Mouse (Mus musculus): Measurements from ENCODE around the gene Pnpo. TPM values are rescaled to one million over a fixed set of nuclear protein-coding genes. Genes with fewer than 3 reads are reported as not detected.

The Pnpo gene
- polyA plus RNA-seq, 1 experiment, result 7.5 TPM

DNA sequence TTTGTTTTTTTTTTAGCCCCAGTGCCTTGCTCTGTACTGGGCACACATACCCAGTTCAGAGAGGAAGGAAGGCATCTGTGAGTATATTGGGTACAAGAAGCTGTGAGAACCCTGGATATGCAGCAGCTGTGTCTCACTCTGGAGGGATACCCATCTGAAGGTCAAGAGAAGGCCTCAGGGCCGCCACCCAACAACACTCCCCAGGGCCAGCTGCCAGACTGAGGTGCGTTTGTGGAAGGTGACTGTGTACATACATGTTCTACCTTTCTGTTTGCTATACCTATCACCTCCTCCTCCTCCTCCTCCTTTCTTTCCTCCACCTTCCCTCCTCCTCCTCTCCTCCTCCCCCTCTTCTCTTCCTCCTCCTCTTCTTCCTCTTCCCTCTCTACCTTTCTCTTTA lies 15.7 kb downstream of the Pnpo start, which contains the start of gene Prr15l:
Prr15l (plus strand) TSS at position 17 of the 400 bp plus-strand sequence.
- no peak within 1 kb of the TSS for H3ac ChIP-seq (ENCODE audit: control insufficient read depth, insufficient read length)
- no peak for TF ChIP-seq SRF (IDR thresholded peaks at IDR 0.05; ENCODE audit: control insufficient read depth, insufficient read length, low read depth)
- no peak for TF ChIP-seq E2F4 (IDR thresholded peaks at IDR 0.05; ENCODE audit: insufficient read depth)
- H3K27me3 ChIP-seq (ENCODE audit: control insufficient read depth, insufficient read depth, insufficient read length), result peaks cover 15% of the 10 kb centered on the region
- no peaks in the 10 kb centered on the region for H3K36me3 ChIP-seq (ENCODE audit: control insufficient read depth, insufficient read depth)
- no peak within 1 kb of the TSS for H3K4me2 ChIP-seq (ENCODE audit: low read depth)
- H3K79me2 ChIP-seq (ENCODE audit: control insufficient read depth, insufficient read depth), result no peaks in the 10 kb centered on the region
- H3K4me3 ChIP-seq, result no peak within 1 kb of the TSS

DNA sequence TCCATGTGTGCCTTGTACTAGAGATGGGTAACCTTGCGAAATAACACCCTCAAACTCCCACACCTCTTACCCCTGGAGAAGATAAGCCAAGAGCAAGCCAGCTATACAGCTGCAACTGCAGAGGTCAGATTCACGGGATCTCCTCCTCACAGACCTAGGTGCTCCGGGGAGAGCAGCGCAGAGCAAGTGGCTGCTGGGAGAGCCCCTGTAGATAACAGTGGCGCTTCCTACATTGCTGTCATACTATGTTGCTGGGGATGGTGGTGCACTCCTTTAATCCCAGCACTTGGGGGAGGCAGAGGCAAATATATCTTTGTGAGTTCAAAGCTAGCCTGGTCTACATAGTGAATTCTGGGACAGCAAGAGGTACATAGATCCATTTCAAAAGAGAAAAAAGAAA lies 17.2 kb downstream of the Pnpo start:
- Histone ChIP-seq H3K4me2 (ENCODE audit: low read depth) (no peak overlapping the region), H3K36me3 (ENCODE audit: control insufficient read depth, insufficient read depth) (no peaks in the 10 kb centered on the region), H3K27me3 (ENCODE audit: control insufficient read depth, insufficient read depth, insufficient read length) (peaks cover 15% of the 10 kb centered on the region), H3K4me3 (no peak overlapping the region), H3ac (ENCODE audit: control insufficient read depth, insufficient read length) (no peak overlapping the region), H3K79me2 (ENCODE audit: control insufficient read depth, insufficient read depth) (no peaks in the 10 kb centered on the region)
- TF ChIP-seq MYOD1 (IDR thresholded peaks at IDR 0.05; ENCODE audit: control insufficient read depth in 1 of 3, insufficient read length in 2 of 3, low read depth in 2 of 3), result no peak
- TF ChIP-seq POLR2AphosphoS2 (IDR thresholded peaks at IDR 0.05; ENCODE audit: insufficient read length, low read depth), result no peak
- TF ChIP-seq SRF (IDR thresholded peaks at IDR 0.05; ENCODE audit: control insufficient read depth, insufficient read length, low read depth), result no peak
- TF ChIP-seq MAX (IDR thresholded peaks at IDR 0.05; ENCODE audit: low read depth), result no peak
- TF ChIP-seq TCF12 (IDR thresholded peaks at IDR 0.05; ENCODE audit: insufficient read depth, poor library complexity, severe bottlenecking), result no peak
- no peak for TF ChIP-seq TCF3 (IDR thresholded peaks at IDR 0.05; ENCODE audit: insufficient read length, low read depth)
- no peak for TF ChIP-seq MYOG (IDR thresholded peaks at IDR 0.05; ENCODE audit: control insufficient read depth in 1 of 3, insufficient read depth in 1 of 3, insufficient read length in 2 of 3, low read depth in 2 of 3)
- no peak for TF ChIP-seq E2F4 (IDR thresholded peaks at IDR 0.05; ENCODE audit: insufficient read depth)
- no peak for TF ChIP-seq CEBPB (IDR thresholded peaks at IDR 0.05; ENCODE audit: insufficient read depth, poor library complexity, severe bottlenecking)
- no peak for TF ChIP-seq POLR2A (IDR thresholded peaks at IDR 0.05; ENCODE audit: insufficient read length, low read depth)
- TF ChIP-seq REST (IDR thresholded peaks at IDR 0.05; ENCODE audit: insufficient read depth, insufficient read length), result no peak
- no peak for TF ChIP-seq USF1 (IDR thresholded peaks at IDR 0.05; ENCODE audit: low read depth)

DNA sequence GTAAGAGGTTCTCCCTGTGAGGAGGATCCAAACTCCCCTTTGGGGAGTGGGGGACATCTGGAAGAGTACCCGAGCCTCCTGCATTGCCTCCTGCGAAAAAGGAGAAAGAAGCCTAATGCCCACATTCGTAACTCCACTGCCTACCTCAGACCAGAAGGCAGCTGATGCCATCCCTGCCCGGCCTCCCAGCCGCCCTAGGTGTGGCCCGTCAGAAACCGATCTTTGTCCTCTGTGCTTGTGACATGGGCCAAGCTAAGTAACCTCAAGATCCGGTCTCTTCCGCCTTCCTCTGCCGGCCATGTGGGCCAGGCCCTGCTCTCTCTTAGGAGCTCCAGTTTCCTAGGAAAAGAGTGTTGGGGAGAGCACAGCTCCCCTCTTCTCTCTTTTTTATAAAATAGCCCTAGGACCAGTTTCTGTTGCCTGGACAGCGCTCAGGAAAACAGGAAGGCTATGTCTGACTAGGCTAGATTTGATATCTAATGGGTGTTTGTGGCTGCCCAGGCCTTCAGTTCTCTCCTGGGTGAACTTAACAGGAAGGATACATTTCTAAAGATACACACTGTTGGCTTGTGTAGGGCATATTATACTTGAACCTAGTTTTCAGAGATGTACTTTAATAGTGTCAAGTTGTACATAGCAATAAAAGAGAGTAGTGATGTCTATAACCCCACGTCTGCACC lies 18.2 kb downstream of the Pnpo start:
- no peaks in the 10 kb centered on the region for H3K36me3 ChIP-seq (ENCODE audit: control insufficient read depth, insufficient read depth)
- TF ChIP-seq SRF (IDR thresholded peaks at IDR 0.05; ENCODE audit: control insufficient read depth, insufficient read length, low read depth) (no peak), USF1 (IDR thresholded peaks at IDR 0.05; ENCODE audit: low read depth) (no peak)
- H3K27me3 ChIP-seq (ENCODE audit: control insufficient read depth, insufficient read depth, insufficient read length), result peaks cover 12% of the 10 kb centered on the region
- no peaks in the 10 kb centered on the region for H3K79me2 ChIP-seq (ENCODE audit: control insufficient read depth, insufficient read depth)
- no peak overlapping the region for H3K4me3 ChIP-seq
- H3K4me2 ChIP-seq (ENCODE audit: low read depth), result no peak overlapping the region
- H3ac ChIP-seq (ENCODE audit: control insufficient read depth, insufficient read length), result no peak overlapping the region

DNA sequence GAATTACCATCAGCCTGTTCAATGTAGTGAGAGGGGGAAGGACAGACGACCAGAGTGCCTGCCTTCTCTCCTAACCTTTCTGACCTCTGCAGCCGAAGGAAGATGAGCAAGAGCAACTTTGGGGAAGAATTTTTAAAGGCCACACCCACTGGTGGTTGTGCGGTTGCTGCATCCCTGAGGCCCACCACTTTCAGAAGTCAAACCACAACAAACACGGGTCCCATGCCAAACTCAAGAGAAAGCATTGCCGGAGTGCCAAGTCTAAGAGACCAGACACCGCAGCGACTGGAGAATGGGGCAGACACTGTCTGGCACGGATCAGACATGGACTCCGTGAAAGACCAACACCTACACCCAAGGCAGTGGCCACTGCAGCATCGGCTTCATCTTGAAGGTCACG lies 18.9 kb downstream of the Pnpo start:
- H3K4me3 ChIP-seq, result no peak overlapping the region
- no peaks in the 10 kb centered on the region for H3K36me3 ChIP-seq (ENCODE audit: control insufficient read depth, insufficient read depth)
- no peak for TF ChIP-seq POLR2AphosphoS2 (IDR thresholded peaks at IDR 0.05; ENCODE audit: insufficient read length, low read depth)
- TF ChIP-seq E2F4 (IDR thresholded peaks at IDR 0.05; ENCODE audit: insufficient read depth), result no peak
- H3K79me2 ChIP-seq (ENCODE audit: control insufficient read depth, insufficient read depth), result no peaks in the 10 kb centered on the region
- no peak overlapping the region for H3ac ChIP-seq (ENCODE audit: control insufficient read depth, insufficient read length)
- H3K27me3 ChIP-seq (ENCODE audit: control insufficient read depth, insufficient read depth, insufficient read length), result peaks cover 9% of the 10 kb centered on the region
- peak overlapping the region; percentile 30 for H3K4me2 ChIP-seq (ENCODE audit: low read depth)

GRCm38 (mm10) chr11:96919003-96919402 lies 24.8 kb downstream of the Pnpo start:
- H3K4me3 ChIP-seq, result no peak overlapping the region
- no peaks in the 10 kb centered on the region for H3K27me3 ChIP-seq (ENCODE audit: control insufficient read depth, insufficient read depth, insufficient read length)
- peak; percentile 13 for TF ChIP-seq POLR2A (IDR thresholded peaks at IDR 0.05; ENCODE audit: insufficient read length, low read depth)
- no peak for TF ChIP-seq MYOD1 (IDR thresholded peaks at IDR 0.05; ENCODE audit: control insufficient read depth in 1 of 3, insufficient read length in 2 of 3, low read depth in 2 of 3)
- no peak for TF ChIP-seq TCF12 (IDR thresholded peaks at IDR 0.05; ENCODE audit: insufficient read depth, poor library complexity, severe bottlenecking)
- no peaks in the 10 kb centered on the region for H3K36me3 ChIP-seq (ENCODE audit: control insufficient read depth, insufficient read depth)
- H3ac ChIP-seq (ENCODE audit: control insufficient read depth, insufficient read length), result no peak overlapping the region
- H3K4me2 ChIP-seq (ENCODE audit: low read depth), result peak overlapping the region; percentile 52
- H3K79me2 ChIP-seq (ENCODE audit: control insufficient read depth, insufficient read depth), result no peaks in the 10 kb centered on the region

- Histone ChIP-seq H3K27me3 (ENCODE audit: control insufficient read depth, insufficient read depth, insufficient read length) (no peaks in the 10 kb centered on the region), H3K79me2 (ENCODE audit: control insufficient read depth, insufficient read depth) (no peaks in the 10 kb centered on the region), H3K4me2 (ENCODE audit: low read depth) (no peak overlapping the region), H3K36me3 (ENCODE audit: control insufficient read depth, insufficient read depth) (no peaks in the 10 kb centered on the region), H3K4me3 (peak overlapping the region; percentile 63), H3ac (ENCODE audit: control insufficient read depth, insufficient read length) (no peak overlapping the region)
- TF ChIP-seq CEBPB (IDR thresholded peaks at IDR 0.05; ENCODE audit: insufficient read depth, poor library complexity, severe bottlenecking) (no peak), MYOD1 (IDR thresholded peaks at IDR 0.05; ENCODE audit: control insufficient read depth in 1 of 3, insufficient read length in 2 of 3, low read depth in 2 of 3) (no peak)
These were observed 26.4 kb downstream of the Pnpo start for GRCm38 (mm10) chr11:96917415-96917814.
